Mouse (Mus musculus): Measurements from ENCODE around the gene Tbc1d14. TPM values are rescaled to one million over a fixed set of nuclear protein-coding genes. Genes with fewer than 3 reads are reported as not detected.
A peak's percentile ranks its signal among the peaks of the same experiment; 100 is the strongest.

Gene Tbc1d14
- polyA plus RNA-seq, 1 experiment from 2014 or later, result 81.0 TPM

GRCm38 (mm10) chr5:36603031-36603430 lies 10.0 kb upstream of the Tbc1d14 start:
- no peaks in the 10 kb centered on the region for H3K4me1 ChIP-seq (ENCODE audit: control insufficient read depth, insufficient read depth, low read length)
- no peaks in the 10 kb centered on the region for H3K27me3 ChIP-seq (ENCODE audit: control insufficient read depth, insufficient read depth, low read length)
- 86% methylated on average over 5 of the region's 5 CpGs for WGBS
- DNase-seq (peak; percentile 66), ATAC-seq (ENCODE audit: low FRiP score, low TSS enrichment) (no peak)
- no peak overlapping the region for H3K4me2 ChIP-seq (ENCODE audit: low read length)
- H3K9me3 ChIP-seq (ENCODE audit: control insufficient read depth, low read length), result no peaks in the 10 kb centered on the region
- no peak overlapping the region for H3K9ac ChIP-seq (replicated peaks; ENCODE audit: low read length)
- H3K27ac ChIP-seq (replicated peaks; ENCODE audit: low read depth, low read length), result no peak overlapping the region
- H3K4me3 ChIP-seq (replicated peaks; ENCODE audit: low read depth, low read length), result no peak overlapping the region
- H3K36me3 ChIP-seq (ENCODE audit: control insufficient read depth, insufficient read depth, low read length), result peaks cover 84% of the 10 kb centered on the region

- DNase-seq (no peak), ATAC-seq (ENCODE audit: low FRiP score, low TSS enrichment) (no peak)
- H3K4me1 ChIP-seq (ENCODE audit: control insufficient read depth, insufficient read depth, low read length), result no peaks in the 10 kb centered on the region
- H3K27me3 ChIP-seq (ENCODE audit: control insufficient read depth, insufficient read depth, low read length), result no peaks in the 10 kb centered on the region
- H3K9ac ChIP-seq (replicated peaks; ENCODE audit: low read length), result no peak overlapping the region
- WGBS, result 87% methylated on average over 9 of the region's 9 CpGs
- no peak overlapping the region for H3K4me2 ChIP-seq (ENCODE audit: low read length)
- peaks cover 76% of the 10 kb centered on the region for H3K36me3 ChIP-seq (ENCODE audit: control insufficient read depth, insufficient read depth, low read length)
- no peaks in the 10 kb centered on the region for H3K9me3 ChIP-seq (ENCODE audit: control insufficient read depth, low read length)
- H3K4me3 ChIP-seq (replicated peaks; ENCODE audit: low read depth, low read length), result no peak overlapping the region
- H3K27ac ChIP-seq (replicated peaks; ENCODE audit: low read depth, low read length), result no peak overlapping the region
Observed at GRCm38 (mm10) chr5:36602028-36602427, 9.0 kb upstream of the Tbc1d14 start.

- Histone ChIP-seq H3K9ac (replicated peaks; ENCODE audit: low read length) (no peak overlapping the region), H3K4me2 (ENCODE audit: low read length) (no peak overlapping the region), H3K4me3 (replicated peaks; ENCODE audit: low read depth, low read length) (no peak overlapping the region), H3K27me3 (ENCODE audit: control insufficient read depth, insufficient read depth, low read length) (no peaks in the 10 kb centered on the region), H3K36me3 (ENCODE audit: control insufficient read depth, insufficient read depth, low read length) (peaks cover 71% of the 10 kb centered on the region), H3K4me1 (ENCODE audit: control insufficient read depth, insufficient read depth, low read length) (no peaks in the 10 kb centered on the region), H3K9me3 (ENCODE audit: control insufficient read depth, low read length) (no peaks in the 10 kb centered on the region), H3K27ac (replicated peaks; ENCODE audit: low read depth, low read length) (no peak overlapping the region)
- DNase-seq (no peak), ATAC-seq (ENCODE audit: low FRiP score, low TSS enrichment) (no peak)
- whole genome bisulfite sequencing, result 94% methylated on average over 7 of the region's 7 CpGs
Observed at GRCm38 (mm10) chr5:36601492-36601891, 8.4 kb upstream of the Tbc1d14 start.

GRCm38 (mm10) chr5:36598883-36599282 lies 5.8 kb upstream of the Tbc1d14 start:
- peaks cover 48% of the 10 kb centered on the region for H3K36me3 ChIP-seq (ENCODE audit: control insufficient read depth, insufficient read depth, low read length)
- no peaks in the 10 kb centered on the region for H3K27me3 ChIP-seq (ENCODE audit: control insufficient read depth, insufficient read depth, low read length)
- H3K4me2 ChIP-seq (ENCODE audit: low read length), result no peak overlapping the region
- WGBS, result 93% methylated on average over 1 of the region's 1 CpGs
- H3K27ac ChIP-seq (replicated peaks; ENCODE audit: low read depth, low read length), result no peak overlapping the region
- no peak overlapping the region for H3K4me3 ChIP-seq (replicated peaks; ENCODE audit: low read depth, low read length)
- no peaks in the 10 kb centered on the region for H3K9me3 ChIP-seq (ENCODE audit: control insufficient read depth, low read length)
- ATAC-seq (ENCODE audit: low FRiP score, low TSS enrichment), result no peak
- H3K4me1 ChIP-seq (ENCODE audit: control insufficient read depth, insufficient read depth, low read length), result no peaks in the 10 kb centered on the region
- no peak for DNase-seq
- H3K9ac ChIP-seq (replicated peaks; ENCODE audit: low read length), result no peak overlapping the region

- no peaks in the 10 kb centered on the region for H3K27me3 ChIP-seq (ENCODE audit: control insufficient read depth, insufficient read depth, low read length)
- ATAC-seq (ENCODE audit: low FRiP score, low TSS enrichment), result no peak
- H3K4me1 ChIP-seq (ENCODE audit: control insufficient read depth, insufficient read depth, low read length), result no peaks in the 10 kb centered on the region
- DNase-seq, result peak; percentile 24
- H3K4me3 ChIP-seq (replicated peaks; ENCODE audit: low read depth, low read length), result no peak overlapping the region
- peaks cover 36% of the 10 kb centered on the region for H3K36me3 ChIP-seq (ENCODE audit: control insufficient read depth, insufficient read depth, low read length)
- WGBS, result 38% methylated on average over 4 of the region's 4 CpGs
- no peak overlapping the region for H3K4me2 ChIP-seq (ENCODE audit: low read length)
- H3K9ac ChIP-seq (replicated peaks; ENCODE audit: low read length), result no peak overlapping the region
- H3K27ac ChIP-seq (replicated peaks; ENCODE audit: low read depth, low read length), result no peak overlapping the region
- H3K9me3 ChIP-seq (ENCODE audit: control insufficient read depth, low read length), result no peaks in the 10 kb centered on the region
Observed at GRCm38 (mm10) chr5:36597653-36598052, 4.6 kb upstream of the Tbc1d14 start.

- Histone ChIP-seq H3K36me3 (ENCODE audit: control insufficient read depth, insufficient read depth, low read length) (peaks cover 22% of the 10 kb centered on the region), H3K27me3 (ENCODE audit: control insufficient read depth, insufficient read depth, low read length) (no peaks in the 10 kb centered on the region), H3K4me3 (replicated peaks; ENCODE audit: low read depth, low read length) (no peak overlapping the region), H3K27ac (replicated peaks; ENCODE audit: low read depth, low read length) (no peak overlapping the region), H3K4me1 (ENCODE audit: control insufficient read depth, insufficient read depth, low read length) (no peaks in the 10 kb centered on the region), H3K9ac (replicated peaks; ENCODE audit: low read length) (no peak overlapping the region), H3K9me3 (ENCODE audit: control insufficient read depth, low read length) (no peaks in the 10 kb centered on the region), H3K4me2 (ENCODE audit: low read length) (no peak overlapping the region)
- 80% methylated on average over 5 of the region's 5 CpGs for WGBS
- no peak for ATAC-seq (ENCODE audit: low FRiP score, low TSS enrichment)
- no peak for DNase-seq
Observed at GRCm38 (mm10) chr5:36596225-36596624, 3.1 kb upstream of the Tbc1d14 start.

- H3K4me1 ChIP-seq (ENCODE audit: control insufficient read depth, insufficient read depth, low read length), result no peaks in the 10 kb centered on the region
- DNase-seq, result no peak
- peaks cover 12% of the 10 kb centered on the region for H3K36me3 ChIP-seq (ENCODE audit: control insufficient read depth, insufficient read depth, low read length)
- H3K27ac ChIP-seq (replicated peaks; ENCODE audit: low read depth, low read length), result no peak overlapping the region
- H3K9me3 ChIP-seq (ENCODE audit: control insufficient read depth, low read length), result no peaks in the 10 kb centered on the region
- H3K9ac ChIP-seq (replicated peaks; ENCODE audit: low read length), result no peak overlapping the region
- H3K27me3 ChIP-seq (ENCODE audit: control insufficient read depth, insufficient read depth, low read length), result no peaks in the 10 kb centered on the region
- 40% methylated on average over 3 of the region's 3 CpGs for WGBS
- no peak for ATAC-seq (ENCODE audit: low FRiP score, low TSS enrichment)
- H3K4me2 ChIP-seq (ENCODE audit: low read length), result no peak overlapping the region
- no peak overlapping the region for H3K4me3 ChIP-seq (replicated peaks; ENCODE audit: low read depth, low read length)
Observed at GRCm38 (mm10) chr5:36595115-36595514, 2.0 kb upstream of the Tbc1d14 start.

GRCm38 (mm10) chr5:36594344-36594743 lies 1.3 kb upstream of the Tbc1d14 start:
- no peaks in the 10 kb centered on the region for H3K4me1 ChIP-seq (ENCODE audit: control insufficient read depth, insufficient read depth, low read length)
- H3K27me3 ChIP-seq (ENCODE audit: control insufficient read depth, insufficient read depth, low read length), result no peaks in the 10 kb centered on the region
- no peak overlapping the region for H3K9ac ChIP-seq (replicated peaks; ENCODE audit: low read length)
- peaks cover 4% of the 10 kb centered on the region for H3K36me3 ChIP-seq (ENCODE audit: control insufficient read depth, insufficient read depth, low read length)
- ATAC-seq (ENCODE audit: low FRiP score, low TSS enrichment) (no peak), DNase-seq (no peak)
- H3K4me3 ChIP-seq (replicated peaks; ENCODE audit: low read depth, low read length), result no peak overlapping the region
- H3K9me3 ChIP-seq (ENCODE audit: control insufficient read depth, low read length), result no peaks in the 10 kb centered on the region
- 76% methylated on average over 3 of the region's 3 CpGs for WGBS
- no peak overlapping the region for H3K4me2 ChIP-seq (ENCODE audit: low read length)
- no peak overlapping the region for H3K27ac ChIP-seq (replicated peaks; ENCODE audit: low read depth, low read length)

- WGBS, result 77% methylated on average over 5 of the region's 5 CpGs
- H3K4me3 ChIP-seq (replicated peaks; ENCODE audit: low read depth, low read length), result no peak overlapping the region
- H3K27me3 ChIP-seq (ENCODE audit: control insufficient read depth, insufficient read depth, low read length), result no peaks in the 10 kb centered on the region
- no peaks in the 10 kb centered on the region for H3K4me1 ChIP-seq (ENCODE audit: control insufficient read depth, insufficient read depth, low read length)
- DNase-seq (no peak), ATAC-seq (ENCODE audit: low FRiP score, low TSS enrichment) (no peak)
- no peaks in the 10 kb centered on the region for H3K9me3 ChIP-seq (ENCODE audit: control insufficient read depth, low read length)
- no peak overlapping the region for H3K9ac ChIP-seq (replicated peaks; ENCODE audit: low read length)
- no peak overlapping the region for H3K27ac ChIP-seq (replicated peaks; ENCODE audit: low read depth, low read length)
- H3K4me2 ChIP-seq (ENCODE audit: low read length), result no peak overlapping the region
- no peaks in the 10 kb centered on the region for H3K36me3 ChIP-seq (ENCODE audit: control insufficient read depth, insufficient read depth, low read length)
Observed at GRCm38 (mm10) chr5:36590499-36590920, 2.6 kb downstream of the Tbc1d14 start.

All from midbrain, embryonic 14.5 days (tissue).